ENCODE assay signal across 28 mouse cellular contexts in the genomic region with DNA sequence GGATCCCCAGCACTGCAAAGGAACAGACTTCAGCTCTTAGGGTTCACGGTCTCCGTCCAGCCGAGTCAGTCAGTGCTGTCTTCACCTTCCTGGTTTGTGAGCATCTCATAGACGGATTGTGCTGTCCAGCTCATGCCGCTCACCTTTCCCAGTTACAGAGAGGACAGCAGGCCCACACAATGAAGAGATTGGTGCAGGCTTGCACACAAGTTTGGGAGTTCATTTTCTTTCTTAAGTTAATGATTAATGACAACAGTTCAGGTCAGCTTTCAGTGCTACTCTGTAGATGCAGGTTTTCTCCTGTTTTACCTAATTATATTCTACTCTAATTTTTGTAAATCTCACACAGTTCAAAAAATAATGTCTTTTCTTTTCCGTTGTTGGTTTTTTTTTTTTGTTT. TPM values are rescaled to one million over a fixed set of nuclear protein-coding genes. Genes with fewer than 3 reads are reported as not detected.
A peak's percentile ranks its signal among the peaks of the same experiment; 100 is the strongest.
DNase-seq lines count a peak whose midpoint lies in the region; ATAC-seq and TF ChIP-seq lines count a peak whose summit lies in the region.
"Had no signal": no experiment of that assay in that cellular context is flagged by ENCODE, and none has a peak within 500 bp of the region (broad histone marks: within the 10 kb centered on the region; RNA-seq: fewer than 3 reads in every experiment).

No protein-coding gene starts in this region.

- intact Hi-C loops in gastrocnemius, postnatal 14 days (cut with DNase I; ENCODE audit: low total_unique reads): no loop called here

- H3K4me3 ChIP-seq in ES-E14 (ENCODE audit: insufficient read depth in 1 of 2, low read depth in 1 of 2, low read length in 2 of 2, poor library complexity in 1 of 2, severe bottlenecking in 1 of 2): no peak overlapping the region
- no peak overlapping the region for H3K4me3 ChIP-seq in kidney, adult 2 months (ENCODE audit: insufficient read depth, low read depth, low read length)
- H3K4me3 ChIP-seq in liver, embryonic 14.5 days (ENCODE audit: insufficient read depth in 1 of 2, low read depth in 2 of 2, low read length in 2 of 2): no peak overlapping the region
- H3K4me3 ChIP-seq: embryonic facial prominence, embryonic 13.5 days; erythroblast, embryonic 14.5 days; forebrain, embryonic 12.5 days; heart, embryonic 12.5 days; hindbrain, embryonic 10.5 days; limb, embryonic 13.5 days; lung, embryonic 15.5 days; myocyte; neural tube, embryonic 13.5 days had no signal

- 48% methylated on average over 6 of the region's 6 CpGs for WGBS in kidney, adult 2 months
- WGBS in liver, embryonic 14.5 days (ENCODE audit: insufficient replicate concordance): 88% methylated on average over 6 of the region's 6 CpGs

- peaks cover 24% of the 10 kb centered on the region for H3K36me3 ChIP-seq in ES-E14 (ENCODE audit: control insufficient read depth, insufficient read depth, low read length, poor library complexity, severe bottlenecking)
- peaks cover 15% of the 10 kb centered on the region for H3K36me3 ChIP-seq in kidney, adult 2 months (ENCODE audit: control insufficient read depth, insufficient read depth, low read length)
- peaks cover 47% of the 10 kb centered on the region for H3K36me3 ChIP-seq in liver, embryonic 14.5 days (replicated peaks; ENCODE audit: control insufficient read depth, insufficient read depth, low read depth)

- ATAC-seq in liver, embryonic 14.5 days (ENCODE audit: insufficient read depth): peak; percentile 29
- ATAC-seq: activated CD4-positive, CD25-positive, alpha-beta regulatory T cell, adult 4 months; hindbrain, embryonic 16.5 days; intestine, postnatal 0 days; midbrain, embryonic 16.5 days had no signal

- H3K4me1 ChIP-seq in ES-E14 (ENCODE audit: control insufficient read depth in 2 of 2, insufficient read depth in 2 of 2, low read length in 2 of 2, poor library complexity in 1 of 2): peaks cover 0 to 4% of the 10 kb centered on the region in 2 experiments; a peak in 1 of 4 replicates
- peaks cover 6% of the 10 kb centered on the region for H3K4me1 ChIP-seq in kidney, adult 2 months (ENCODE audit: control insufficient read depth, insufficient read depth, low read length)
- peaks cover under 1 to 9% of the 10 kb centered on the region in 2 experiments; a peak in 3 of 4 replicates for H3K4me1 ChIP-seq in liver, embryonic 14.5 days (replicated peaks; ENCODE audit: control insufficient read depth in 2 of 2, insufficient read depth in 2 of 2, low read length in 1 of 2)

- no peak overlapping the region for H3K4me2 ChIP-seq in liver, embryonic 14.5 days (ENCODE audit: low read depth)
- H3K4me2 ChIP-seq: embryonic facial prominence, embryonic 13.5 days; forebrain, embryonic 12.5 days; heart, embryonic 12.5 days; limb, embryonic 13.5 days; lung, embryonic 15.5 days; neural tube, embryonic 13.5 days had no signal

- H3K27me3 ChIP-seq in kidney, adult 2 months (replicated peaks; ENCODE audit: control insufficient read depth, insufficient read depth, low read length): no peaks in the 10 kb centered on the region
- no peaks in the 10 kb centered on the region for H3K27me3 ChIP-seq in liver, embryonic 14.5 days (ENCODE audit: control insufficient read depth, insufficient read depth, low read length)
- H3K27me3 ChIP-seq: embryonic facial prominence, embryonic 13.5 days; forebrain, embryonic 12.5 days; heart, embryonic 12.5 days; limb, embryonic 13.5 days; lung, embryonic 15.5 days; neural tube, embryonic 13.5 days had no signal

- no peak for TF ChIP-seq POLR2A in kidney, adult 2 months (IDR thresholded peaks at IDR 0.05; ENCODE audit: low read depth, low read length)

- TF ChIP-seq EP300 in liver, embryonic 14.5 days (IDR thresholded peaks at IDR 0.05; ENCODE audit: low read depth): no peak

- H3K27ac ChIP-seq in ES-E14 (ENCODE audit: insufficient read depth, low read depth, low read length, poor library complexity, severe bottlenecking): peak overlapping the region; percentile 40; the same call in 1 of the 2 replicates
- H3K27ac ChIP-seq in kidney, adult 2 months (ENCODE audit: insufficient read depth, low read depth, low read length): peak overlapping the region; percentile 45; the same call in 1 of the 2 replicates
- no peak overlapping the region for H3K27ac ChIP-seq in liver, embryonic 14.5 days
- H3K27ac ChIP-seq: embryonic facial prominence, embryonic 13.5 days; forebrain, embryonic 12.5 days; hindbrain, embryonic 10.5 days; limb, embryonic 13.5 days; lung, embryonic 15.5 days; neural tube, embryonic 13.5 days; stomach, postnatal 0 days had no signal

- no peak overlapping the region for H3K9ac ChIP-seq in ES-E14 (ENCODE audit: insufficient read depth, low read depth, low read length, poor library complexity, severe bottlenecking)
- no peak overlapping the region for H3K9ac ChIP-seq in liver, embryonic 14.5 days (replicated peaks)
- H3K9ac ChIP-seq: embryonic facial prominence, embryonic 13.5 days; forebrain, embryonic 12.5 days; heart, embryonic 12.5 days; limb, embryonic 13.5 days; lung, embryonic 15.5 days; neural tube, embryonic 13.5 days had no signal

- H3K9me3 ChIP-seq in ES-E14 (ENCODE audit: control insufficient read depth, insufficient read depth, low read depth, low read length): no peaks in the 10 kb centered on the region
- no peaks in the 10 kb centered on the region for H3K9me3 ChIP-seq in liver, embryonic 14.5 days (ENCODE audit: control insufficient read depth, low read length)
- H3K9me3 ChIP-seq: embryonic facial prominence, embryonic 13.5 days; forebrain, embryonic 12.5 days; heart, embryonic 12.5 days; hindbrain, embryonic 10.5 days; limb, embryonic 13.5 days; lung, embryonic 15.5 days; neural tube, embryonic 13.5 days had no signal

- TF ChIP-seq CTCF in kidney, adult 2 months (conservative IDR thresholded peaks at IDR 0.05; ENCODE audit: insufficient read depth, insufficient read length, low read depth, low read length): no peak
- TF ChIP-seq CTCF in liver, embryonic 14.5 days (IDR thresholded peaks at IDR 0.05; ENCODE audit: low read depth): no peak

- in situ Hi-C loops in ES-E14 (cut with MboI; ENCODE audit: low sequenced_read_pairs in 2 of 2, unreplicated experiment in 2 of 2): no loop called here

- no peak for DNase-seq in ES-E14 (ENCODE audit: low read depth, low spot score)
- peak; percentile 58 for DNase-seq in kidney, adult 2 months
- DNase-seq in kidney, postnatal 25 days: peak; percentile 11 to 46
- DNase-seq in liver, embryonic 14.5 days (ENCODE audit: low read depth in 3 of 3, low spot score in 3 of 3): no peak
- no peak for DNase-seq in retina, embryonic 14.5 days (ENCODE audit: low spot score)
- DNase-seq in layer of hippocampus, postnatal 10 days (ENCODE audit: low spot score in 2 of 2): no peak
- DNase-seq in gastrocnemius, postnatal 14 days: no peak
- no peak for DNase-seq in urinary bladder, adult 18-20 months (ENCODE audit: low spot score in 2 of 2)
- DNase-seq: adrenal gland, postnatal 10 days; cerebellum, adult 2 months; cerebellum, postnatal 25 days; embryo, embryonic 11 days; heart, postnatal 10 days; lung, postnatal 4 days had no signal

TF ChIP-seq in ES-E14, 5 proteins besides CTCF, POLR2A, EP300 and RAD21:
- no peak for TF ChIP-seq ZNF384 (IDR thresholded peaks at IDR 0.05; ENCODE audit: low read depth, low read length)
- TF ChIP-seq HCFC1 (IDR thresholded peaks at IDR 0.05; ENCODE audit: borderline replicate concordance, insufficient read depth, low read length): no peak
- no peak for TF ChIP-seq MAFK (IDR thresholded peaks at IDR 0.05; ENCODE audit: insufficient read depth, low read depth, low read length)
- no peak for TF ChIP-seq CHD2 (IDR thresholded peaks at IDR 0.05; ENCODE audit: low read depth, low read length)

RNA-seq across cellular contexts. Expression of gene Eprs, which starts 7.1 kb away (rescaled TPM):
- total RNA-seq in ES-E14 (2012; rRNA removed): 173 and 201 TPM in 2 replicates
- polyA plus RNA-seq in kidney, adult 2 months (2012; rRNA removed): 9.7 and 13.0 TPM in 2 replicates
- 12.2 and 22.9 TPM in 2 replicates for polyA plus RNA-seq in liver, embryonic 14.5 days (2012; rRNA removed)
- polyA plus RNA-seq in liver, embryonic 14.5 days (2014; fragmentation: Nextera tagmentation; extraction: Ambion mirVana): 79.1 and 83.7 TPM in 2 replicates
- 10 to 100 TPM; 90.9 to 96.5 TPM for total RNA-seq in layer of hippocampus, postnatal 10 days (2021)
- total RNA-seq in gastrocnemius, postnatal 14 days (2021): 100 to 1,000 TPM; 111 to 118 TPM

RNA-seq across cellular contexts. Expression of gene Bpnt1, which starts 38.0 kb away (rescaled TPM):
- 45.1 and 50.6 TPM in 2 replicates for total RNA-seq in ES-E14 (2012; rRNA removed)
- 404 and 464 TPM in 2 replicates for polyA plus RNA-seq in kidney, adult 2 months (2012; rRNA removed)
- polyA plus RNA-seq in liver, embryonic 14.5 days (2012; rRNA removed): 9.1 and 11.3 TPM in 2 replicates
- polyA plus RNA-seq in liver, embryonic 14.5 days (2014; fragmentation: Nextera tagmentation; extraction: Ambion mirVana): 4.4 and 5.4 TPM in 2 replicates
- 10 to 100 TPM; 65.9 to 70.0 TPM for total RNA-seq in layer of hippocampus, postnatal 10 days (2021)
- total RNA-seq in gastrocnemius, postnatal 14 days (2021): 10 to 100 TPM; 12.1 to 16.8 TPM

RNA-seq across cellular contexts. Expression of gene Iars2, which starts 40.8 kb away (rescaled TPM):
- total RNA-seq in ES-E14 (2012; rRNA removed): 47.9 and 73.9 TPM in 2 replicates
- polyA plus RNA-seq in kidney, adult 2 months (2012; rRNA removed): 37.7 and 40.9 TPM in 2 replicates
- polyA plus RNA-seq in liver, embryonic 14.5 days (2012; rRNA removed): 12.3 and 17.6 TPM in 2 replicates
- polyA plus RNA-seq in liver, embryonic 14.5 days (2014; fragmentation: Nextera tagmentation; extraction: Ambion mirVana): 19.1 and 21.9 TPM in 2 replicates
- total RNA-seq in layer of hippocampus, postnatal 10 days (2021): 10 to 100 TPM; 30.2 to 35.5 TPM
- 10 to 100 TPM; 53.2 to 56.7 TPM for total RNA-seq in gastrocnemius, postnatal 14 days (2021)

Comparison
In these comparisons a context has a peak if more than half of its experiments do, and no peak if none do; other contexts are left out.
1. DNase-seq: peak in kidney, adult 2 months (single experiment) and kidney, postnatal 25 days (2 of 2); none in ES-E14 (single experiment), liver, embryonic 14.5 days (0 of 3), retina, embryonic 14.5 days (single experiment), layer of hippocampus, postnatal 10 days (0 of 2), gastrocnemius, postnatal 14 days (single experiment) and urinary bladder, adult 18-20 months (0 of 2).